Mouse (Mus musculus) liver, embryonic 13.5 days (tissue): ENCODE measurements around the gene Mutyh. TPM values are rescaled to one million over a fixed set of nuclear protein-coding genes. Genes with fewer than 3 reads are reported as not detected.

Source experiments
- ATAC-seq: fragments of 200-750 bp; cut with Nextera tagmentation; 2 replicates; pipeline ENCODE4 v1.8.0; 2017; ENCODE audit warnings: low read depth, mild to moderate bottlenecking, moderate number of reproducible peaks, moderate library complexity
- DNase-seq: peaks from one replicate; pipeline ENCODE4 v3.0.0; 2022
- H3K27ac ChIP-seq: fragments of 300-500 bp; sonication (generic); 2 replicates; pipeline ENCODE4 v1.5.1; 2015; ENCODE audit warnings: moderate library complexity, mild to moderate bottlenecking, inconsistent platforms
- H3K27me3 ChIP-seq: fragments of 300-500 bp; sonication (generic); 2 replicates; pipeline ENCODE4 v1.6.1; 2015; ENCODE audit warnings: mild to moderate bottlenecking, inconsistent platforms
- H3K36me3 ChIP-seq: fragments of 300-500 bp; sonication (generic); 2 replicates; pipeline ENCODE4 v1.6.1; 2015; ENCODE audit warnings: mild to moderate bottlenecking, inconsistent platforms
- H3K4me1 ChIP-seq: fragments of 300-500 bp; sonication (generic); replicated peaks from 2 replicates; pipeline ENCODE4 v1.6.1; 2015; ENCODE audit warnings: inconsistent platforms
- H3K4me2 ChIP-seq: fragments of 300-500 bp; sonication (generic); 2 replicates; pipeline ENCODE4 v1.6.1; 2015; ENCODE audit warnings: inconsistent platforms, mild to moderate bottlenecking, moderate library complexity
- H3K4me3 ChIP-seq: fragments of 300-500 bp; sonication (generic); replicated peaks from 2 replicates; pipeline ENCODE4 v1.5.1; 2015; ENCODE audit warnings: mild to moderate bottlenecking, inconsistent platforms
- H3K9ac ChIP-seq: fragments of 300-500 bp; sonication (generic); 2 replicates; pipeline ENCODE4 v1.6.1; 2015; ENCODE audit warnings: mild to moderate bottlenecking, inconsistent platforms
- H3K9me3 ChIP-seq: fragments of 300-500 bp; sonication (generic); replicated peaks from 2 replicates; pipeline ENCODE4 v1.6.1; 2016; ENCODE audit warnings: inconsistent platforms
- WGBS: fragments of 180-500 bp; shearing (Covaris S2); methylation state at CpG from one replicate; pipeline ENCODE4 v1.1.7; 2015; ENCODE audit not compliant: insufficient replicate concordance; 5-methylcytosine and 5-hydroxymethylcytosine counted together
- polyA plus RNA-seq: library from polyadenylated mRNA; unstranded; fragments of >200 nt; fragmentation: Nextera tagmentation; extraction: Ambion mirVana; gene quantifications from 2 replicates; pipeline ENCODE4 v1.2.1, GENCODE M21; 2015

Mutyh gene
- 3.9 and 4.0 TPM in 2 replicates for polyA plus RNA-seq

- Histone ChIP-seq H3K9ac (peak within 1 kb of the TSS; percentile 83), H3K4me3 (peak within 1 kb of the TSS; percentile 72), H3K27me3 (no peaks in the 10 kb centered on the region), H3K4me2 (peak within 1 kb of the TSS; percentile 81), H3K27ac (peak within 1 kb of the TSS; percentile 81), H3K4me1 (peaks cover 30% of the 10 kb centered on the region), H3K36me3 (peaks cover 37% of the 10 kb centered on the region), H3K9me3 (no peaks in the 10 kb centered on the region)
- WGBS, result under 1% methylated on average over 58 of the region's 58 CpGs
- ATAC-seq (peak; percentile 96), DNase-seq (peak; percentile 97)
Observed at GRCm38 (mm10) chr4:116807197-116808129, at the start of gene Mutyh, which contains the start of gene Toe1. Mutyh (plus strand) TSS chr4:116807723. Toe1 (minus strand) TSS chr4:116807640.

GRCm38 (mm10) chr4:116761914-116762313, 45.6 kb upstream of the Mutyh start:
- DNase-seq, result no peak
- no peaks in the 10 kb centered on the region for H3K27me3 ChIP-seq
- no peak for ATAC-seq
- H3K4me2 ChIP-seq, result no peak overlapping the region
- WGBS, result 42% methylated on average over 2 of the region's 2 CpGs
- no peak overlapping the region for H3K4me3 ChIP-seq
- no peaks in the 10 kb centered on the region for H3K9me3 ChIP-seq
- no peaks in the 10 kb centered on the region for H3K36me3 ChIP-seq
- H3K27ac ChIP-seq, result no peak overlapping the region
- H3K9ac ChIP-seq, result no peak overlapping the region
- 0 out of 2 replicates have a peak, but pooled peaks cover 4% of the 10 kb centered on the region for H3K4me1 ChIP-seq

GRCm38 (mm10) chr4:116764001-116764400, 43.5 kb upstream of the Mutyh start:
- Histone ChIP-seq H3K9me3 (no peaks in the 10 kb centered on the region), H3K4me2 (no peak overlapping the region), H3K27ac (no peak overlapping the region), H3K36me3 (no peaks in the 10 kb centered on the region), H3K4me3 (no peak overlapping the region), H3K9ac (no peak overlapping the region), H3K27me3 (no peaks in the 10 kb centered on the region), H3K4me1 (peaks cover 15% of the 10 kb centered on the region)
- WGBS, result 56% methylated on average over 5 of the region's 5 CpGs
- ATAC-seq (no peak), DNase-seq (no peak)

GRCm38 (mm10) chr4:116768510-116768909, 39.0 kb upstream of the Mutyh start:
- H3K9me3 ChIP-seq, result no peaks in the 10 kb centered on the region
- no peaks in the 10 kb centered on the region for H3K27me3 ChIP-seq
- no peak for ATAC-seq
- no peak overlapping the region for H3K4me2 ChIP-seq
- no peak overlapping the region for H3K9ac ChIP-seq
- H3K4me1 ChIP-seq, result peaks cover 16% of the 10 kb centered on the region
- DNase-seq, result no peak
- no peak overlapping the region for H3K4me3 ChIP-seq
- H3K27ac ChIP-seq, result no peak overlapping the region
- H3K36me3 ChIP-seq, result no peaks in the 10 kb centered on the region
- 73% methylated on average over 5 of the region's 5 CpGs for WGBS

GRCm38 (mm10) chr4:116769060-116769459, 38.5 kb upstream of the Mutyh start:
- no peaks in the 10 kb centered on the region for H3K36me3 ChIP-seq
- peaks cover 16% of the 10 kb centered on the region for H3K4me1 ChIP-seq
- no peaks in the 10 kb centered on the region for H3K27me3 ChIP-seq
- DNase-seq, result no peak
- ATAC-seq, result no peak
- no peaks in the 10 kb centered on the region for H3K9me3 ChIP-seq
- no peak overlapping the region for H3K27ac ChIP-seq
- no peak overlapping the region for H3K9ac ChIP-seq
- no peak overlapping the region for H3K4me2 ChIP-seq
- H3K4me3 ChIP-seq, result no peak overlapping the region

- no peak for ATAC-seq
- whole genome bisulfite sequencing, result 71% methylated on average over 5 of the region's 5 CpGs
- no peaks in the 10 kb centered on the region for H3K9me3 ChIP-seq
- no peak overlapping the region for H3K4me2 ChIP-seq
- no peak overlapping the region for H3K27ac ChIP-seq
- H3K27me3 ChIP-seq, result no peaks in the 10 kb centered on the region
- no peak overlapping the region for H3K4me3 ChIP-seq
- no peaks in the 10 kb centered on the region for H3K36me3 ChIP-seq
- no peaks in the 10 kb centered on the region for H3K4me1 ChIP-seq
- no peak for DNase-seq
- no peak overlapping the region for H3K9ac ChIP-seq
Observed at GRCm38 (mm10) chr4:116776391-116776790, 31.1 kb upstream of the Mutyh start.

- whole genome bisulfite sequencing, result 62% methylated on average over 3 of the region's 3 CpGs
- Histone ChIP-seq H3K27ac (no peak overlapping the region), H3K4me2 (no peak overlapping the region), H3K4me3 (no peak overlapping the region), H3K9ac (no peak overlapping the region), H3K4me1 (no peaks in the 10 kb centered on the region), H3K27me3 (no peaks in the 10 kb centered on the region), H3K36me3 (no peaks in the 10 kb centered on the region), H3K9me3 (no peaks in the 10 kb centered on the region)
- DNase-seq, result no peak
- ATAC-seq, result no peak
Observed at GRCm38 (mm10) chr4:116777079-116777478, 30.4 kb upstream of the Mutyh start.

- 43% methylated on average over 2 of the region's 2 CpGs for WGBS
- Histone ChIP-seq H3K27ac (no peak overlapping the region), H3K36me3 (no peaks in the 10 kb centered on the region), H3K4me3 (no peak overlapping the region), H3K9me3 (no peaks in the 10 kb centered on the region), H3K4me1 (no peaks in the 10 kb centered on the region), H3K27me3 (no peaks in the 10 kb centered on the region), H3K9ac (no peak overlapping the region), H3K4me2 (no peak overlapping the region)
- ATAC-seq, result no peak
- DNase-seq, result no peak
Observed at GRCm38 (mm10) chr4:116780541-116780940, 27.0 kb upstream of the Mutyh start.

GRCm38 (mm10) chr4:116781366-116781765, 26.2 kb upstream of the Mutyh start:
- WGBS, result 40% methylated on average over 2 of the region's 2 CpGs
- ATAC-seq (no peak), DNase-seq (no peak)
- Histone ChIP-seq H3K27ac (no peak overlapping the region), H3K9ac (no peak overlapping the region), H3K4me2 (no peak overlapping the region), H3K9me3 (0 out of 2 replicates have a peak, but pooled peaks cover under 1% of the 10 kb centered on the region), H3K4me3 (no peak overlapping the region), H3K4me1 (no peaks in the 10 kb centered on the region), H3K36me3 (no peaks in the 10 kb centered on the region), H3K27me3 (no peaks in the 10 kb centered on the region)

- WGBS, result 61% methylated on average over 8 of the region's 8 CpGs
- no peak overlapping the region for H3K4me2 ChIP-seq
Observed at GRCm38 (mm10) chr4:116782171-116782570, 25.4 kb upstream of the Mutyh start.

GRCm38 (mm10) chr4:116786587-116786986, 20.9 kb upstream of the Mutyh start:
- H3K27me3 ChIP-seq, result no peaks in the 10 kb centered on the region
- H3K9ac ChIP-seq, result no peak overlapping the region
- H3K4me1 ChIP-seq, result peaks cover 9% of the 10 kb centered on the region; the same call in 1 of the 2 replicates
- H3K27ac ChIP-seq, result no peak overlapping the region
- H3K9me3 ChIP-seq, result 0 out of 2 replicates have a peak, but pooled peaks cover 3% of the 10 kb centered on the region
- WGBS, result 83% methylated on average over 1 of the region's 1 CpGs
- DNase-seq, result no peak
- H3K4me3 ChIP-seq, result no peak overlapping the region
- ATAC-seq, result no peak
- no peaks in the 10 kb centered on the region for H3K36me3 ChIP-seq
- no peak overlapping the region for H3K4me2 ChIP-seq

More at GRCm38 (mm10) chr4:116782171-116782570, 25.4 kb upstream of the Mutyh start:
- 0 out of 2 replicates have a peak, but pooled peaks cover 3% of the 10 kb centered on the region for H3K9me3 ChIP-seq
- H3K36me3 ChIP-seq, result no peaks in the 10 kb centered on the region
- ATAC-seq (no peak), DNase-seq (no peak)
- no peak overlapping the region for H3K27ac ChIP-seq
- H3K4me1 ChIP-seq, result no peaks in the 10 kb centered on the region
- H3K27me3 ChIP-seq, result no peaks in the 10 kb centered on the region
- no peak overlapping the region for H3K9ac ChIP-seq
- no peak overlapping the region for H3K4me3 ChIP-seq
